Comparison of ENCODE assay signal across 8 mouse cellular contexts in the genomic region with DNA sequence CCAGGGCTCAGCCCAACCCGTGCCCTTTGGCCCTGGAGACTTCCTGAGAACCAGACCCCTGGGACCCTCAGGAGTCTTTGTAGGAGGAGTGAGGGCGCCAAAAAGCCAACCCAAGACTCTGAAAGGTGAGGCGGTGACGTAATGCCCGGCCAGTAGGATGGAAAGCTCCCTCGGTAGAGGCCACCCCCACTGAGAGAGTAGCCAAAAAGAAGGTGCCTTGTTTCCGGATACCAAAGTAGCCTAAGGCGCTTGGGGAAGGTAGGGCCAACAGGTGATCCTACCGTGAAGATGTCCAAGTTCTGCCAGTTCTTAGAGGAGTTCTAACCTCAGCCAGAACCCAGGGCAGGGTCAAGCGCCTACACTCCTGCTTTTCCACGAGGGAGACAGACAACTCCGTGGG. TPM values are rescaled to one million over a fixed set of nuclear protein-coding genes. Genes with fewer than 3 reads are reported as not detected.
DNase-seq lines count a peak whose midpoint lies in the region; ATAC-seq and TF ChIP-seq lines count a peak whose summit lies in the region.

No protein-coding gene starts in this region.

- 21% methylated on average over 12 of the region's 12 CpGs for WGBS in neural tube, embryonic 11.5 days
- WGBS in embryonic facial prominence, embryonic 10.5 days = 13% methylated on average over 12 of the region's 12 CpGs
- 32% methylated on average over 12 of the region's 12 CpGs for WGBS in hindbrain, postnatal 0 days
- 25% methylated on average over 12 of the region's 12 CpGs for WGBS in midbrain, embryonic 16.5 days

- peaks cover 11% of the 10 kb centered on the region for H3K4me1 ChIP-seq in neural tube, embryonic 11.5 days (ENCODE audit: control insufficient read depth, insufficient read depth, low read length)
- peaks cover 44% of the 10 kb centered on the region for H3K4me1 ChIP-seq in embryonic facial prominence, embryonic 10.5 days
- no peaks in the 10 kb centered on the region; the same call in 1 of the 2 replicates for H3K4me1 ChIP-seq in hindbrain, postnatal 0 days (ENCODE audit: insufficient read depth, low read length)
- peaks cover 8% of the 10 kb centered on the region; the same call in 1 of the 2 replicates for H3K4me1 ChIP-seq in midbrain, embryonic 16.5 days (ENCODE audit: control insufficient read depth, insufficient read depth, low read length)

- H3K27me3 ChIP-seq in neural tube, embryonic 11.5 days (ENCODE audit: control insufficient read depth, insufficient read depth, low read length) = no peaks in the 10 kb centered on the region
- H3K27me3 ChIP-seq in embryonic facial prominence, embryonic 10.5 days (replicated peaks; ENCODE audit: low read depth, poor library complexity, severe bottlenecking) = peaks cover 34% of the 10 kb centered on the region
- H3K27me3 ChIP-seq in hindbrain, postnatal 0 days (ENCODE audit: insufficient read depth, low read length) = no peaks in the 10 kb centered on the region
- H3K27me3 ChIP-seq in midbrain, embryonic 16.5 days (ENCODE audit: control insufficient read depth, insufficient read depth, low read depth, low read length) = no peaks in the 10 kb centered on the region; the same call in 1 of the 2 replicates

- no peak for TF ChIP-seq CTCF in hindbrain, postnatal 0 days (IDR thresholded peaks at IDR 0.05; ENCODE audit: low read depth)

- H3K4me2 ChIP-seq in neural tube, embryonic 11.5 days (ENCODE audit: low read depth) = peak overlapping the region; percentile 84
- H3K4me2 ChIP-seq in hindbrain, postnatal 0 days (ENCODE audit: low read depth, low read length) = peak overlapping the region; percentile 97
- peak overlapping the region; percentile 97 for H3K4me2 ChIP-seq in midbrain, embryonic 16.5 days (ENCODE audit: low read length)

- ATAC-seq in neural tube, embryonic 11.5 days (ENCODE audit: insufficient read depth, low FRiP score, low TSS enrichment) = no peak
- ATAC-seq in hindbrain, postnatal 0 days = no peak
- no peak for ATAC-seq in midbrain, embryonic 16.5 days
- ATAC-seq in monocyte, adult 5-6 weeks (replicated peaks; ENCODE audit: insufficient number of reproducible peaks, low FRiP score, low TSS enrichment, poor library complexity, severe bottlenecking) = no peak

- no peak for DNase-seq in neural tube, embryonic 11.5 days (ENCODE audit: low spot score)
- DNase-seq in neural tube, embryonic 10.5 days (ENCODE audit: extremely low spot score, low spot score) = no peak
- DNase-seq in embryonic facial prominence, embryonic 10.5 days (ENCODE audit: low spot score) = no peak
- DNase-seq in hindbrain, postnatal 0 days (ENCODE audit: low spot score) = no peak
- no peak for DNase-seq in gastrocnemius, postnatal 4 days (ENCODE audit: low spot score in 2 of 2)
- no peak for DNase-seq in layer of hippocampus, adult 9-11 months

- no peak overlapping the region for H3K27ac ChIP-seq in neural tube, embryonic 11.5 days (ENCODE audit: low read depth, low read length)
- peak overlapping the region; percentile 92 for H3K27ac ChIP-seq in embryonic facial prominence, embryonic 10.5 days (replicated peaks)
- H3K27ac ChIP-seq in hindbrain, postnatal 0 days = no peak overlapping the region
- no peak overlapping the region for H3K27ac ChIP-seq in midbrain, embryonic 16.5 days (ENCODE audit: low read length)

- no peaks in the 10 kb centered on the region for H3K9me3 ChIP-seq in neural tube, embryonic 11.5 days (ENCODE audit: control insufficient read depth, low read length)
- H3K9me3 ChIP-seq in embryonic facial prominence, embryonic 10.5 days = no peaks in the 10 kb centered on the region
- H3K9me3 ChIP-seq in hindbrain, postnatal 0 days (ENCODE audit: low read length) = no peaks in the 10 kb centered on the region
- H3K9me3 ChIP-seq in midbrain, embryonic 16.5 days (replicated peaks; ENCODE audit: control insufficient read depth, low read length, poor library complexity, severe bottlenecking) = no peaks in the 10 kb centered on the region

- H3K9ac ChIP-seq in neural tube, embryonic 11.5 days (ENCODE audit: low read length) = peak overlapping the region; percentile 81
- H3K9ac ChIP-seq in hindbrain, postnatal 0 days (replicated peaks; ENCODE audit: low read length) = peak overlapping the region; percentile 67; the same call in 1 of the 2 replicates
- no peak overlapping the region for H3K9ac ChIP-seq in midbrain, embryonic 16.5 days (ENCODE audit: low read depth, low read length)

- peak overlapping the region; percentile 60 for H3K4me3 ChIP-seq in neural tube, embryonic 11.5 days (ENCODE audit: low read depth, low read length)
- H3K4me3 ChIP-seq in embryonic facial prominence, embryonic 10.5 days = peak overlapping the region; percentile 86
- H3K4me3 ChIP-seq in hindbrain, postnatal 0 days (ENCODE audit: low read length) = peak overlapping the region; percentile 70
- H3K4me3 ChIP-seq in midbrain, embryonic 16.5 days (ENCODE audit: low read depth, low read length) = peak overlapping the region; percentile 60

- 0 out of 2 replicates have a peak, but pooled peaks cover 4% of the 10 kb centered on the region for H3K36me3 ChIP-seq in neural tube, embryonic 11.5 days (ENCODE audit: control insufficient read depth, insufficient read depth, low read length)
- H3K36me3 ChIP-seq in embryonic facial prominence, embryonic 10.5 days (replicated peaks) = peaks cover 31% of the 10 kb centered on the region
- no peaks in the 10 kb centered on the region for H3K36me3 ChIP-seq in hindbrain, postnatal 0 days (ENCODE audit: insufficient read depth, low read length)
- H3K36me3 ChIP-seq in midbrain, embryonic 16.5 days (ENCODE audit: control insufficient read depth, insufficient read depth, low read length) = no peaks in the 10 kb centered on the region

RNA-seq across cellular contexts. Expression of gene 1700017B05Rik, which starts 1.5 kb away (rescaled TPM):
- 11.3 and 11.6 TPM in 2 replicates for polyA plus RNA-seq in neural tube, embryonic 11.5 days (2014; fragmentation: Nextera tagmentation; extraction: Ambion mirVana)
- 15.6 and 16.8 TPM in 2 replicates for polyA plus RNA-seq in embryonic facial prominence, embryonic 10.5 days (2016; fragmentation: Nextera tagmentation; extraction: Ambion mirVana)
- total RNA-seq in hindbrain, postnatal 0 days (2014; rRNA removed) = 10.6 and 14.7 TPM in 2 replicates
- polyA plus RNA-seq in hindbrain, postnatal 0 days (2015; fragmentation: Nextera tagmentation; extraction: Ambion mirVana) = 5.2 and 5.3 TPM in 2 replicates
- polyA plus RNA-seq in midbrain, embryonic 16.5 days (2015; fragmentation: Nextera tagmentation; extraction: Ambion mirVana) = 3.0 and 4.2 TPM in 2 replicates
- 10 to 100 TPM; 12.7 to 14.8 TPM for total RNA-seq in gastrocnemius, postnatal 4 days (2021)
- 11.4 to 26.8 TPM (median 12.9 TPM) in 3 replicates for total RNA-seq in monocyte, adult 5-6 weeks (2017)

RNA-seq across cellular contexts. Expression of gene Trcg1, which starts 24.6 kb away (rescaled TPM):
- not detected in 2 replicates for polyA plus RNA-seq in neural tube, embryonic 11.5 days (2014; fragmentation: Nextera tagmentation; extraction: Ambion mirVana)
- polyA plus RNA-seq in embryonic facial prominence, embryonic 10.5 days (2016; fragmentation: Nextera tagmentation; extraction: Ambion mirVana) = 0.07 TPM in 1 of 2 replicates, not detected in the other
- not detected in 2 replicates for total RNA-seq in hindbrain, postnatal 0 days (2014; rRNA removed)
- not detected in 2 replicates for polyA plus RNA-seq in hindbrain, postnatal 0 days (2015; fragmentation: Nextera tagmentation; extraction: Ambion mirVana)
- not detected in 2 replicates for polyA plus RNA-seq in midbrain, embryonic 16.5 days (2015; fragmentation: Nextera tagmentation; extraction: Ambion mirVana)
- total RNA-seq in gastrocnemius, postnatal 4 days (2021) = not detected
- not detected in 3 replicates for total RNA-seq in monocyte, adult 5-6 weeks (2017)
